Mouse (Mus musculus): ENCODE results near the gene Acot1. TPM values are rescaled to one million over a fixed set of nuclear protein-coding genes. Genes with fewer than 3 reads are reported as not detected.
"Not testable (repeated sequence)": the region's sequence is repeated elsewhere in the genome, so short reads cannot be mapped to it uniquely, and the experiment has no call there.

Acot1 gene
- polyA plus RNA-seq, 1 experiment, result 2.2 TPM

DNA sequence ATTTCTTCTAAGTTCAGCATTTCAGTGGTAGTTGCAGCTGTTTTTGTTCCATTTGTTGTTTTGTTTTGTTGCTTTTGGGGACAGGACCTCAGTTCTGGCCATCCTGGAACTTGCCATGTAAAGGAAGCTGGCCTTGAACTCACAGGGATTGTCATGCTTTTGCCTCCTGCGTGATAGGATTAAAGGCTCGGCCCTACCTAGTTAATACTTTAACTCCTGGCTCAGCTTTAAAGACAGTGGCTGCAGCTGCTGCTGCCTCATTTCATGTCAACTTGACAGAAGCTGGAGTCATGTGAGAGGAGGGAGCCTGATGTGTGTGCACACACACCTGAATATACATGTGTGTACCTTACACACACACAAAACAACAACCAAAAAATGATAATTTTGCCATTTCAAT, 34.8 kb downstream of the Acot1 start:
- no peak for DNase-seq (ENCODE audit: low read depth in 1 of 2, low spot score in 2 of 2)
- Histone ChIP-seq H3K36me3 (ENCODE audit: control insufficient read depth, insufficient read depth, low read length) (no peaks in the 10 kb centered on the region), H3K4me1 (ENCODE audit: control insufficient read depth, insufficient read depth, insufficient read length) (no peaks in the 10 kb centered on the region), H3K27ac (ENCODE audit: insufficient read depth, low read length) (no peak overlapping the region), H3K4me3 (ENCODE audit: extremely low read depth, insufficient read depth, insufficient read length) (no peak overlapping the region), H3K27me3 (ENCODE audit: control insufficient read depth, insufficient read depth, low read length) (no peaks in the 10 kb centered on the region)
- WGBS, result 81% methylated on average over 2 of the region's 2 CpGs
- TF ChIP-seq CTCF (IDR thresholded peaks at IDR 0.05; ENCODE audit: extremely low read depth, insufficient read depth, insufficient read length, insufficient replicate concordance) (no peak), POLR2A (IDR thresholded peaks at IDR 0.05; ENCODE audit: low read depth, low read length) (no peak)

GRCm38 (mm10) chr12:84046906-84047305, 37.6 kb downstream of the Acot1 start:
- no peak for DNase-seq (ENCODE audit: low read depth in 1 of 2, low spot score in 2 of 2)
- TF ChIP-seq POLR2A (IDR thresholded peaks at IDR 0.05; ENCODE audit: low read depth, low read length) (no peak), CTCF (IDR thresholded peaks at IDR 0.05; ENCODE audit: extremely low read depth, insufficient read depth, insufficient read length, insufficient replicate concordance) (no peak)
- WGBS, result 89% methylated on average over 1 of the region's 1 CpGs
- Histone ChIP-seq H3K27me3 (ENCODE audit: control insufficient read depth, insufficient read depth, low read length) (no peaks in the 10 kb centered on the region), H3K4me3 (ENCODE audit: extremely low read depth, insufficient read depth, insufficient read length) (no peak overlapping the region), H3K36me3 (ENCODE audit: control insufficient read depth, insufficient read depth, low read length) (no peaks in the 10 kb centered on the region), H3K27ac (ENCODE audit: insufficient read depth, low read length) (no peak overlapping the region), H3K4me1 (ENCODE audit: control insufficient read depth, insufficient read depth, insufficient read length) (no peaks in the 10 kb centered on the region)

DNA sequence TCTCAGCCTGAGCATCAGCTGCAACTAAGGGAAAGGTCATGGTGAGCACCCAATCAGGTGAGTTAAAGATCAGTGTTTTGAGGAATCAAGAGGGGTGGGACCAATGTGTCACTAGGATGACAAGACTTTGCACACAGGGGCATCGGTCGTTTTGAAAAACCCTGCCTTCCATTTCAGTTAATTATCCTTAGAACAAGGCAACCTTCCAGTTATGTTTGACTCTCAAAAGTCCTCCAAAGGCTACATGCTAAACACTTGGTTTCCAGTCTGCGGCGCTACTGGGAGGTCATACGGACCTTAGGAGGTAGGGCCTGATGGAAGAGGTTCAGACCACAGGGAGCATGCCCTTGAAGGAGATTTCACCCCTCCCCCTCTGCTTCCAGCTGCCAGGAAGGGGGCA, 41.5 kb downstream of the Acot1 start:
- not testable (repeated sequence) for H3K36me3 ChIP-seq (ENCODE audit: control insufficient read depth, insufficient read depth, low read length); H3K4me1 ChIP-seq (ENCODE audit: control insufficient read depth, insufficient read depth, insufficient read length); DNase-seq (ENCODE audit: low read depth in 1 of 2, low spot score in 2 of 2); H3K27me3 ChIP-seq (ENCODE audit: control insufficient read depth, insufficient read depth, low read length); H3K4me3 ChIP-seq (ENCODE audit: extremely low read depth, insufficient read depth, insufficient read length); H3K27ac ChIP-seq (ENCODE audit: insufficient read depth, low read length)
- 84% methylated on average over 5 of the region's 5 CpGs for WGBS

- DNase-seq (ENCODE audit: low read depth in 1 of 2, low spot score in 2 of 2), result no peak
- Histone ChIP-seq H3K27ac (ENCODE audit: insufficient read depth, low read length) (no peak within 1 kb of the TSS), H3K4me3 (ENCODE audit: extremely low read depth, insufficient read depth, insufficient read length) (no peak within 1 kb of the TSS), H3K36me3 (ENCODE audit: control insufficient read depth, insufficient read depth, low read length) (no peaks in the 10 kb centered on the region), H3K4me1 (ENCODE audit: control insufficient read depth, insufficient read depth, insufficient read length) (no peaks in the 10 kb centered on the region; the same call in 1 of the 2 replicates), H3K27me3 (ENCODE audit: control insufficient read depth, insufficient read depth, low read length) (peaks cover 6% of the 10 kb centered on the region)
- 58% methylated on average over 5 of the region's 5 CpGs for WGBS
- TF ChIP-seq POLR2A (IDR thresholded peaks at IDR 0.05; ENCODE audit: low read depth, low read length) (no peak), CTCF (IDR thresholded peaks at IDR 0.05; ENCODE audit: extremely low read depth, insufficient read depth, insufficient read length, insufficient replicate concordance) (no peak)
Measured at GRCm38 (mm10) chr12:84051937-84052474, 42.7 kb downstream of the Acot1 start, which contains the start of gene Acot3. Acot3 (plus strand) TSS chr12:84052144.

- H3K4me3 ChIP-seq (ENCODE audit: extremely low read depth, insufficient read depth, insufficient read length), result no peak overlapping the region
- H3K27me3 ChIP-seq (ENCODE audit: control insufficient read depth, insufficient read depth, low read length), result peaks cover 6% of the 10 kb centered on the region
- TF ChIP-seq POLR2A (IDR thresholded peaks at IDR 0.05; ENCODE audit: low read depth, low read length), result no peak
- TF ChIP-seq CTCF (IDR thresholded peaks at IDR 0.05; ENCODE audit: extremely low read depth, insufficient read depth, insufficient read length, insufficient replicate concordance), result no peak
- no peaks in the 10 kb centered on the region for H3K36me3 ChIP-seq (ENCODE audit: control insufficient read depth, insufficient read depth, low read length)
- no peak for DNase-seq (ENCODE audit: low read depth in 1 of 2, low spot score in 2 of 2)
- H3K4me1 ChIP-seq (ENCODE audit: control insufficient read depth, insufficient read depth, insufficient read length), result no peaks in the 10 kb centered on the region; the same call in 1 of the 2 replicates
- no peak overlapping the region for H3K27ac ChIP-seq (ENCODE audit: insufficient read depth, low read length)
- WGBS, result 90% methylated on average over 7 of the region's 7 CpGs
Measured at GRCm38 (mm10) chr12:84052609-84053008, 43.3 kb downstream of the Acot1 start.

DNA sequence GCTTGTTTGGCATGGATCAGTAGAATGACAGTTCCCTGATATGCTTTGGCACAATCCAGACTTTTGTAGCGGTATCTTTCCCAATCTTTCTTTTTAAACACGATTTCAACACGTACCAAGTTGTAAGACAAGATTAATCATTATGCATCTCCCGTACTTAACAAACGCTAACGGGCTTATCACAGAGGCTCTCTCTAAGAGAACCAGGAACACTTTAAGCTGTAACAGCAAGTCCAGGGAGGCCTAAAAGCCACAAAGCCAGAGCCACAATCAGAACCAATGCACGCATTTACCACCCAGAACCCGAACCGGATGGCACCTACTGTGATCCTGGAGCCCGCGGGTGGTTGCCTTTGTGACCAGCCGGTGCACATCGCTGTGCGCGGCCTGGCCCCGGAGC, 43.9 kb downstream of the Acot1 start:
- no peak for DNase-seq (ENCODE audit: low read depth in 1 of 2, low spot score in 2 of 2)
- Histone ChIP-seq H3K27ac (ENCODE audit: insufficient read depth, low read length) (no peak overlapping the region), H3K4me1 (ENCODE audit: control insufficient read depth, insufficient read depth, insufficient read length) (no peaks in the 10 kb centered on the region; the same call in 1 of the 2 replicates), H3K4me3 (ENCODE audit: extremely low read depth, insufficient read depth, insufficient read length) (no peak overlapping the region), H3K36me3 (ENCODE audit: control insufficient read depth, insufficient read depth, low read length) (no peaks in the 10 kb centered on the region), H3K27me3 (ENCODE audit: control insufficient read depth, insufficient read depth, low read length) (peaks cover 6% of the 10 kb centered on the region)
- TF ChIP-seq POLR2A (IDR thresholded peaks at IDR 0.05; ENCODE audit: low read depth, low read length), result no peak
- no peak for TF ChIP-seq CTCF (IDR thresholded peaks at IDR 0.05; ENCODE audit: extremely low read depth, insufficient read depth, insufficient read length, insufficient replicate concordance)
- 17% methylated on average over 16 of the region's 16 CpGs for WGBS

DNA sequence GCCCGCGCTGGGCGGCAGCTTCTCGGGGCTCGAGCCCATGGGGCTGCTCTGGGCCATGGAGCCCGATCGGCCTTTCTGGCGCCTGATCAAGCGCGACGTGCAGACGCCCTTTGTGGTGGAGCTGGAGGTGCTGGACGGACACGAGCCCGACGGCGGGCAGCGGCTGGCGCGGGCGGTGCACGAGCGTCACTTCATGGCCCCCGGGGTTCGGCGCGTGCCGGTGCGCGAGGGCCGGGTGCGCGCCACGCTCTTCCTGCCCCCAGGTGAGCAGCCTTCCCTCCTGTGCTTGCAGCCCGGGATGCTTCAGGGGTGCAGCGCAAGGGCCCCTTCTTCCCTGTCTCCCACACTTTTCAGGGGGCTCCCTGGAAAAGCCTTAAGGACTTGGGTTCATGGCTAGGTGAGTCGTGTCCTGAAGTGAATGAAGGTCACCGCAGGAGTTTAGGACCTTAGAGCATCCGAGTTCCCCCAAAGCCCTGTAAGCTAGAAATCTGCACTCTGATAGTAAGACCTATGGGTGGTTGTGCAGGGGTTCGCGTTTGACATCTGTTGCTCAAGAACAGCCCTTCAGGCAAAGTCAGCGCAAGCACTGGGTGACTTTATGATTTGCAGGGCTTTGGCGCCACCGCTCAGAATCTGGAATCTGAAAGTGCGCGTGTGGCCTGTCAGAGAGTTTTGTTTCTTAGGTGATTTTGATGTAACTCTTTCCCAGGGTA, 44.5 kb downstream of the Acot1 start:
- no peak for TF ChIP-seq CTCF (IDR thresholded peaks at IDR 0.05; ENCODE audit: extremely low read depth, insufficient read depth, insufficient read length, insufficient replicate concordance)
- TF ChIP-seq POLR2A (IDR thresholded peaks at IDR 0.05; ENCODE audit: low read depth, low read length), result no peak
- H3K4me1 ChIP-seq (ENCODE audit: control insufficient read depth, insufficient read depth, insufficient read length), result no peaks in the 10 kb centered on the region; the same call in 1 of the 2 replicates
- no peaks in the 10 kb centered on the region for H3K36me3 ChIP-seq (ENCODE audit: control insufficient read depth, insufficient read depth, low read length)
- no peak for DNase-seq (ENCODE audit: low read depth in 1 of 2, low spot score in 2 of 2)
- peaks cover 6% of the 10 kb centered on the region for H3K27me3 ChIP-seq (ENCODE audit: control insufficient read depth, insufficient read depth, low read length)
- WGBS, result 2% methylated on average over 38 of the region's 46 CpGs
- H3K27ac ChIP-seq (ENCODE audit: insufficient read depth, low read length), result no peak overlapping the region
- H3K4me3 ChIP-seq (ENCODE audit: extremely low read depth, insufficient read depth, insufficient read length), result no peak overlapping the region

Measured in spleen, adult 2 months (tissue).